Mouse (Mus musculus) cerebellum, postnatal 14 days (tissue): ENCODE measurements at regions not wholly inside any gene's neighbourhood (a gene's known extent, or its start where the extent isn't known, plus 50 kb on each side); places are given as distances from the start of the nearest gene placed in this dataset.

Experiments
- DNase-seq, 2 experiments: peaks; one replicate each; pipeline ENCODE4 v3.0.0; 2021; ENCODE audit warnings: mixed read lengths in 2 of 2

DNA sequence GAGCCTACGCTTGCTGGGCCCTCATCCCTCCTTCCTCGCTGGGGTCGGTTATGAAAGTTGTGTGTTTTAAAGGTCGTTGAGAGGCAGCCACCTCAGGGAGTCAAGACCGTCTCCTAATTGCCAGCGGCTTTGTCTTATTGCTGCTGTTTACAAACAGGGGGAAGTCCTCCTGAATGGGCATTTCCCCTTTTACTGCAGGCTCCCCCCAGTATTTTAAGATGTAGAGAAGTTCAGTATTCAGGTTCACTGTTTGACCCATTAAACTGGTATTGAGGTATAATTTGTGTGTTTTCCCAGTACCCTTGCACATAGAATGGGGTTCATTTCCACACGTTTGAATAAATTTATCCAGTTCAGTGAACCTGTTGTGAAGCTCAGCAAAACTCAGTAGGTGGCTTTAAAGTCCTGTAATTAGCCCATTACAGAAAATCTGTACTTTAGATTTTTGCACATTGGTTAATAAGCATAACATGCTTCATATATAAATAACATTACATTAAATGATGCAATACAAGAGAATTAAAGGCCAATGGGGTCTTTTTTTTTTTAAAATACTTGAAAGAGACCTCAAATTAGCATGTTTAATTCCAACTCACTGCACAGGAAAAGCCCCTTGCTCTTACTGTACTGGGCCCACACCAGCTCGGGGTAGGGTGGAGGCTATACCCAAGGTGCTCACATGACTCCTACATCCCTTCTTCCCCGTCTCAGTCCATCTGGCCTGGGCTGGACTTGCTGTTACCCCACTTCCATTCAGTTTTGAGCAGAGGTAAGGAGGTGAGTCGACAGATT, 63.7 kb downstream of the Nkx2-1 start:
- no peak for DNase-seq

GRCm38 (mm10) chr12:56470932-56471500, 65.7 kb downstream of the Nkx2-1 start:
- no peak for DNase-seq

- DNase-seq, result no peak
These were observed 77.1 kb downstream of the Nkx2-1 start for GRCm38 (mm10) chr12:56459508-56460119.

- DNase-seq, result no peak
These were observed 77.8 kb downstream of the Nkx2-1 start for GRCm38 (mm10) chr12:56458665-56459507.

- no peak for DNase-seq
These were observed 78.8 kb downstream of the Nkx2-1 start for GRCm38 (mm10) chr12:56457951-56458350.

DNA sequence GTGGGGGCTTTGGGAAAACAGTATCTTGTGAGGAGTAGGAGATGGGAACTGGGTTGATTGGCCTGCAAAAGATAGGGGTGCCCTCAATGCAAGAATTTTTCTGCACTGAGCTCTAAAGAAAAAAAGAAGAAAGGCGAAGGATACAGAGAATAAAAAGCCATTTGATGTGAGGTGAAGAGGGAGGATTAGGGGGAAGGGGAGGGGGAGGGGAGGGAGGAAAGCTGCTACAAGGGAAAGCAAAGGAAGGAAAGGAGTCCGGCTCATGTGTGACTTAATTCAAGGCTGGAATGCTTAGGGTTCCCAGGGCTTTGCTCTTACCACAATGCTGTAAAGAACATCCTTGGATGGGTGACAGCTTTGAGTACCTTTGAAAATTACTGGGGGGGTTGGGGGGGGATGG, 79.4 kb downstream of the Nkx2-1 start:
- DNase-seq, result no peak

DNA sequence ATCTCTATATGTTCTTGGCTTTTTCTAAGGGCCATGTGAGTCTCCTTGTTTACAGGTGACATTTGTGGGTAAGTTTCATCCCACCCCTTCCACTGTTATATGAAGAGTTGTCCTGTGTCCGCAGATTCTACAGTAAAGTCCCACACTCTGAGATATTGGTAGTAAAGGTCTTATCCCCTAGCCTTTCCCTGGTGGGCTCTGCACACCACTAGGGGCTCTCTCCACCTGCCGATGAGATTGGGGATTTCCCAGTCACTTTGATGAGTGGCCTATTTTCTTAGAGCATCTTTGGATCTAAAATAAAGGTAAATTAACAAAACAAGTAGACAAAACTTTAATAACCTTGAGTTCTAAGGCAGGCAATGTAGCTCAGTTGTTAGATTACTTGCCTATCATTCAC, 86.4 kb downstream of the Nkx2-1 start:
- DNase-seq, result no peak

DNA sequence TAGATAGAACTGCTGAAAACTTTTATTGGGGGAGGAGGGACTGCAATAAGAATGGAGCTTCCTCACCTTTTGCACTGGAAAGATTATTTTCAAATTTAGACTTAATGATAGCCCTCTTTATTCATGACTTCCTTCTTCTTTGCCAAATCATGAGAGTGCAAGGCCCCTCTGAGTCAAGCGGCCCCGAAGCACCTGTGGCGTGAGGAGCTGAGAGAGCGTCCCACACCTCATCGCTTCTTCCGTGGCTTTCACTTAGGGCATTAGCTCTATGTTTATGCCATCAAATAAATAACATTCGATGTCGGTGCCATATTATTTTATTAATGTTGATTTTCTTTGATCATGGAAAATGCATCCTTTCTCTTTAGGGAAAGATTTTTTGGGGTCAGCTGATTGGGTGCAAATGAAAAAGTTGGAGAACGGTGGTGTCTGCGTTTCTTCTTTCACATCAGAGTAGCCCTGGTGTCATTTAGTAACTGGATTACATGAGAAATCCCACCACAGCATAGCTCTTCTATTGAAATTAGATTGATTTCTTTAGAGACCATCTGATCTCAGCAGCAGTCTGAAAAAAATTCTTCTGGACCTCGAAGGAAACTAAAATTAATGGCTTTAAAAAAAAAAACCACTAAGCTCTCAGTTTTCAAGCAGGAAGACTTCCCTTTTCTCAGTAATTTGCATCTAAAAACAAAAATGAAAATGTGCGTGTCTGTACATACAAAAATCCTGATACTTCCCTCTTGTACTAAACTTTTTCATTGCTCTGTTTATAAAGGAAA, 87.7 kb downstream of the Nkx2-1 start:
- DNase-seq, result no peak

DNA sequence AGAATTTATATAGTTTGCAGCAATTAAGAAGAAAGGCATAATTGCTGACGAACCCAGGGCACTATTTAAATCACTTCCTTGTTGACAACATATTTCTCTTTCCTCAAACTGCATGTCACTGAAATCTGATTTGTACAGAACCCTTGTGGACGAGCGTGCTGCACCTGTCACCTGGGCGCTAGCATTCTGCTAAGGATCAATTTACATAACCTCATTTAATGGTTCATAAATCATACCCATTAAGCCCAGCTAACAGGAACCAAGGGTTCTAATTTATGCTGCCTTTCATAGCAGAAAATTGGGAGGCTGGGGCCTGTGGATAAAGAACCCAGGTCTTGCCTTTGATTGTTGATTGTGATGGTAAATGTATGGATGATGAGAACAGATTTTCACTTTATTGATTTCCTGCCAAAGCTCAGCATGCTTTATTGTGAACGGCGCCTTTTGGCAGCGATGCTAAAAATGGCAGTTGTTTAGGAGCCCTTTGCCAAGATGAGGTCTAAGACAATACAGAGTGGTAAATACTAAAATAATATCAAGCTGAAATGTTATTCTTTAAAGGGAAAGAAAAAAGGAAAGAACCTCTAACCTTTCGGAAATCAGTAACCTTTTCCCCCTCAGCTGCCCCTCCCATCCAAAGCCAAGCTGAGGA, 95.4 kb downstream of the Nkx2-1 start:
- peak in 1 of 2 experiments; percentile 49 for DNase-seq

- DNase-seq, result no peak
These were observed 94.6 kb upstream of the Mbip start for GRCm38 (mm10) chr12:56440068-56440847.

DNA sequence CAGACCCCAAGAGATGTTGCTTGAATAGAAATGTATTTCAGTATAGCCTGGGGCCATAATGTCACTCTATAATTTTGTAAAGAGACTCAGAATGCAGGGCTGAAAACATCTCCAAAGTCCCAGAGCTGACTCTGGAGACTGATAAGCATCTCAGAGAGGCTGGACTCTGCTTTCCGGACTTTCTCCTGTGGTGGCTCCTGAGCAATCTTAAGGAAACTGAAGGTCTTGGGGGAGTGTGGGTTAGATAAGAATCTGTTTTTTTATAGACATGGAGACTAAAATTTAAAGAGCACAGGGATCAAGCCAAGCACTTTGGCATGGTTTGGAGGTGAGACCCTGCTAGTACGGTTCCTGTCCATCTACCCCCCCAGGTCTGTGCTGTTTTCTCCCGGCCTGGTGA, 92.7 kb upstream of the Mbip start:
- DNase-seq, result no peak

DNA sequence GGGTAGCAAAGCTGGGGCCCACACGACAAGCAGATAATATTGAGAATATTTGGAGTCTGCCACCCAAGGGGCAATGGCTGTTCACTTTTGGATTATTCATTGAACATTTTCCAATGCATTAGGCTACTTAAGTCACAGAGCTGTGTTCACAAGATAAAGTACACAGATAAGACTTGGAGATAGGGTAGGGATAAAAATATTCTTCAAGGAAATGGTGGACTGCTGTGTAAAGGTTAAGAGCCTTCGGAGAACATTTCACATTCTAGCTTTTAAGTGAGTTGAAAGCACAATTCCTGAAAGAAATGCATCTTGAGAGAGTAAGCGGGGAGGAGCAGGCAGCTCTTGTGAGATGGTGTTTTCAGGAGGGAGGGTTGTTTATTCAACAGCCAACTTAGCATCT, 92.3 kb upstream of the Mbip start:
- DNase-seq, result no peak

DNA sequence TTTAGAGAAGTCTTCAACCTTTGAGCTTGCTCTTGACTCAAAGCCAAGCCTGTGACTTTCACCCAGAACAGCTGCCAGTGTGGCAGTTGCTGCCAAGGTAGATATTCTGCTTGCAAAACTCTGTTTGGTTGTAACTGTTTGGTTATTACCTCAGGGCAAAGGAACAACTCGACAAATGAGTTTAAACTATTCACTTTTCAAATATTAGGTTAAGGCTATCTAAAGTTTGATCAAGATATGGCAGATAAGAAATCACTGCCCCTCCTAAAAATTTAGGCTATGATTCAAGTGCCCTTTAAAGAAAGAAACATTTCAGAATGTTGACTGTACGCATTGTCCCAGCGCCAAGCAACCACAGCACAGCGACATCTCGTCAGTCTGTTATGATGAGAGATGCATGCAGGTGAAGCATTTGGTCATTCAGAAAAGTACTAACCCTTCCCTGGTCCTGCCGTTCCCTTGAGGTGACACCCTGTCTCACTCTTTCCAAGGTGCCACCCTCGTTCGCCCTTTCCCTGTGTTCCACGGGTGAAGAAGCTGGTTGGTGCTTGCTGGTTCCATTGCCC, 81.1 kb upstream of the Mbip start:
- DNase-seq, result no peak

DNA sequence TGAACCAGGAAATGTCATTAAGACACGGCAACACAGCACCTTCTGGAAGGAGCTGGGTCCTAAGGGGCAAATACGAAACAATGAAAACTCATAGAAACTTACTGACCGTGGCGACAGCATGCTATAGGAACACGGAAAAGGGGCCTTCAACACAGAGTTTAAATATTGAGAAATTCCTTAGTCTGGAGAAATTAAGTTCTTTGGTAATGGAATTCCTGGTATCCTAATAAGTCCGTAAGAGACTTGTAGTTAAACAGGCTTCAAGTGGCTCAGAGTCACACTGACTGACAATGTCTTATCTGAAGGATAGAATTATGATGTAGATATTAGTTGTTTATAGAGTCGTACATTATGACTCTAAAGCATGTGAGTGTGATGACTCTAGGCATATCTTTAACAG, 70.4 kb upstream of the Mbip start:
- no peak for DNase-seq

- DNase-seq, result peak; percentile 97
These were observed 69.4 kb upstream of the Mbip start for GRCm38 (mm10) chr12:56414861-56415765.

DNA sequence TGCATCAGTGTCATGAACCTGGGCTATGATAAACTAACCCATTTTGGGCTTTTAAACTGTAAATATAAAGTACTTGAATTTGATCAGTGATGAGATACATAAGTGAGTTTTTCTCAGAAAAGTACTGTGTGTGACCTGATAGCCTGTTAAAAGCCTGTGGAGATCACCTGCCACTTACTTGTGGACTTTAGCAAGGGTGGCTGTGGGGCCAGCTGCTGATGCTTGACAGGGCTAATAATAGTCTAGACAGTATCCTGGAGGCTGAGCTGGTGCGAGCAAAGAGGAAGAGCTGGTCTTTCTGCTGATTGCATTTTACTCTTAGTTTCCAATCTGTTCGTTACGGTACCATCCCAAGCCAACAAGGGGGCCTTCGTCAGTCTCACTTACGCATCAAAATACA, 60.0 kb upstream of the Mbip start:
- no peak for DNase-seq

DNA sequence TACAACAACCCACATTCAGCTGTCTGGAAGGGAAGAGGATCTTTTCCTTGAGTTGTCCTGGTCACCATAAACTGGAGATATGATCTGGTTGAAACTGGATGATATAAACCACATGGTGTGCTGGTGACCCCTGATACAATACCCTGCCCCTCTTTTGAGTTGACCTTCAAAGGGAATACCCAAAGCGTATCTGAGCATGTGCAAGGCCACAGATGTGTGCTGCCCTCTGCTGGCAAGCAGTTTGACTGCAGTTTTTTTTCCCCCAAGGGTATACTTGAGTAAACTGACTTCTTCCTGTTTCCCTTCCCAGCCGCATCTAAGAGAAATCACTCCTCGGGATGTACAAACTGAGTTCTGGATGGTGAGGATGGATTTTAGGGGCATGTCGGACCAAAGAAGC, 59.1 kb upstream of the Mbip start:
- DNase-seq, result peak; percentile 32 to 59

DNA sequence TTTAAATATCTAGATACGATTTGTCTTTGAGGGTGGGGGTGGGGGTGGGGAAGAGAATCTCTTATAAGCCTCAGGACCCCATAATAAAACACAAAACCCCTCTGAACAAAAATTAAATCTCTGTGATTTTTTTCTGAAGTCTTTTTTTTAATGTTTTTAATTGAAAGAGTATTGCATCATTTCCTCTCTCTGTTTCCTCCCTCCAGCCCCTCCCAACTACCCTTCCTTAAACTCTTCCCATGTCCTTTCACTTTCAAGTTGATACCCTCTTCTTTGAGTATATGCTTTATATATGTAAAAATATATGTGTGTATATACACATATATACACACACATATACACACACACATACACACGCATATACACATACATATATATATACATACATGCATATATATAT, 58.6 kb upstream of the Mbip start:
- no peak for DNase-seq

- DNase-seq, result no peak
These were observed 57.9 kb upstream of the Mbip start for GRCm38 (mm10) chr12:56403626-56404025.

DNA sequence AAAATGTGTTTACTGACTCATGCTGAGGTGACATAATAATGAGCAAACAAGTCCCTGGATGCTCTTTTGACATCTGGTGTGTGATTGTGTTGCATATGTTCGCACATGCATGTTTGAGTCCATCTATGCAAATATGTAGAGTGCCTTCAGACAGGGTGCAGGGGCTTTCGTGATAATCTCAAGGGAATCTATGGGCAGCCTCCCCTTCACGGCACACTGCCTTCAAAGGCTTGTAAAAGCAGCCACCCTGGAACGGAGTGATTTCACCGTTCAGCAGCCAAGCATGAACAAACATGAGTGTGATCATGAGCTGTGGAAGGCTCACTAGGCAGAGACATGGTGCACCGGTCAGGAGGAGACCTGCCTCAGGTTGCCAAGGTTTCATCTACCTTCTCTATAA, 57.1 kb upstream of the Mbip start:
- no peak for DNase-seq
